Mouse (Mus musculus) gastrocnemius, postnatal 36 days (tissue): ENCODE data around the gene Gm37240. TPM values are rescaled to one million over a fixed set of nuclear protein-coding genes. Genes with fewer than 3 reads are reported as not detected.

Experiments
- DNase-seq, 2 experiments: peaks; one replicate each; pipeline ENCODE4 v3.0.0; 2022
- intact Hi-C: fragments of 180-260 bp; cut with DNase I; formaldehyde crosslinking; loops from one replicate; pipeline ENCODE4 v1.15.1; 2025
- total RNA-seq, 2 experiments: library from RNA; stranded (reverse); gene quantifications; 2 replicates each; pipeline ENCODE4 v1.2.3; 2021

Gm37240 gene
- total RNA-seq, 2 experiments from 2014 or later = 35.6 to 41.7 TPM

GRCm38 (mm10) chr3:85535042-85535441, 352.3 kb downstream of the Gm37240 start:
- intact Hi-C loops = no loop called here
- DNase-seq = no peak

- DNase-seq = no peak
- intact Hi-C loops = no loop called here
These were observed 354.9 kb downstream of the Gm37240 start for GRCm38 (mm10) chr3:85532376-85532775.

DNA sequence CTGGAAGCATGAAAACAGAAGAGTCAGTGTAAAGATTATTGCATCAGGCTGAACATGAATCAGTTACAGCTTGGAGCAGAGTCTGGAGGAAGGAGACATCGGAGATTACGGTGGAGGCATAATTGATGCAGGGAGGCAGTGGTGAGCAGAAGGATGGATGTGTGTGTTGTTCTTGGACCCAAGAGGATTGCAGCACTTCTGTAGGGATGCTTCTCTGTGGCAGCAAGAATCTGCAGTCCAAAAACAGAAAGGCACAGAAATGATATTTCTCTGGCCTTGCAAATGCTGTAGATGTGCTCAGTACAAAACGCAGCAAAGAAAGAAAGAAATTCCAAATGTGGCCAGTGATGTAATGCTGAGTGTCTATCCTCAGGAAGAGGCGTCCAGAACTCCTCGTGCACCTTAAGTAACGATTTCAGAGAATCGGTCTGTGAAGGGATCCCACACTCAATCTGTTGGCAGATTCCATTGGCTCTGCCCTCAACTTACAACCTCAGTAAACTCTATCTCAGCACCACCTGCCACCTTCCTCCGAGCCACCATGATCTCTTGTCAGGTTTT, 356.6 kb downstream of the Gm37240 start:
- no peak for DNase-seq
- intact Hi-C loops = no loop called here

GRCm38 (mm10) chr3:85521311-85521907, 365.9 kb downstream of the Gm37240 start:
- no peak for DNase-seq
- intact Hi-C loops = no loop called here

DNA sequence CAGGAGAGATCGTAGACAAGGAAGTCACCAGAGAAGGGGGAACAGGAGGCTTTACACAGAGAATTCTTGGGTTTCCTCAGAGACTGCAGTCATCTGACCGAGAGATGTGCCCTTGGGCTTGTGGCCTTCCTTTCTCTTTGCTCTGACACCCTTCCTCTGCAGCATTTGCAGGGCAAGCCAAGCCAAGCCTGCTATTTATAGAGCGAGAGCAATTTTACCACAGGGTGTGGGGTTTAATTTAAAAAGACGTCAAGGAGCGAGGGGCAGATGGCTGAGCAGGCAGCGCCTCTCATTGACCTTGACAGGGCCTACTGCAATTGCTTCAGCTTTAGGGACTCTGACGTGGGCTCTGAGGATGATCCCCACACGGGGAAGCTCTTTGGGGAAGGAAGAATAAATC, 368.6 kb downstream of the Gm37240 start:
- intact Hi-C loops = no loop called here

GRCm38 (mm10) chr3:85518072-85518471, 369.2 kb downstream of the Gm37240 start:
- DNase-seq = no peak
- intact Hi-C loops = no loop called here

More for the DNA sequence above, 368.6 kb downstream of the Gm37240 start:
- no peak for DNase-seq

GRCm38 (mm10) chr3:85516739-85517396, 370.4 kb downstream of the Gm37240 start:
- DNase-seq = no peak
- intact Hi-C loops = no loop called here

DNA sequence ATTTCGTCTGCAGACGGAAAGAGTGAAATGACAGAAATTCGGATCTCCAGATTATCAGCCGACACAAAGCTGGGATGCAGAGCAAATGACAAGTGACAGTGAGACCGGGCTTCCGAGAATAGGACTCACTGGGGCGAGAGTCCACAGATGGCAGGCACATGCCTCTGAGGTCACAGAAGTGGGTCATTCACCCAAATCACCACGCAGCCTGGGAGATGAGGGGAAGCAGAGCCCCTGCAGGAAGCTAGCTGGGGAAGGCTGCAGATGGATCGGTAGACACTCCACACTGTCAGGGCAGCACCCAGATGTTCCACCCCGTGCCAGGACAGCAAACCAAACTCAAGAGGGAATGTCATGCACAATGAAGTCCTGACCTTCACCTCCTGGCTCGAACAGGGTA, 372.6 kb downstream of the Gm37240 start:
- intact Hi-C loops = no loop called here
- DNase-seq = no peak

DNA sequence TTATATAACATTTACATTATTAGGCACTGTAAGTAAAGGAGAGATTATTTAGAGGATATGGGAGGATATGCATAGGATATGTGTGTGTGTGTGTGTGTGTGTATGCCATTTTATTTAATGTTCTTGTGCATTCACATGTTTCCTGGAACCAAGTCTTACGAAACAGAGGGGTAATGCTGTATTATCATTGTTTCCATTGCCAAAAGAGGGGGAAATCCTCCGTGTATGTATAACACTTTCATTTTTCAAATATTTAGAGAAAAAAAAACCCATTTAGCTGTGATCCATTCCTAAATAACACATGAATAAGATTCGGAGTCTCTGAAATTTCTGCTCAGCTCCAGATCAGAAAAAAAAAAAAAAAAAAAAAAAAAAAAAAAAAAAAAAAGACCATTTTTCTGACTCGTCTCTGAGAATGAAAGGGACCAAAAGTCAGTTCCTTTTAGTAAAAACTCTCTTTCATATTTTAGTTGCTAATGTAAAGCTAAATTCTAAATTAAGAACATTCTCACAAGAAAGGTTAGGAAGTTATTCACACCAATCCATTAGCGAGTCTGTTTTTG, 378.5 kb downstream of the Gm37240 start:
- intact Hi-C loops = no loop called here
- DNase-seq = no peak

DNA sequence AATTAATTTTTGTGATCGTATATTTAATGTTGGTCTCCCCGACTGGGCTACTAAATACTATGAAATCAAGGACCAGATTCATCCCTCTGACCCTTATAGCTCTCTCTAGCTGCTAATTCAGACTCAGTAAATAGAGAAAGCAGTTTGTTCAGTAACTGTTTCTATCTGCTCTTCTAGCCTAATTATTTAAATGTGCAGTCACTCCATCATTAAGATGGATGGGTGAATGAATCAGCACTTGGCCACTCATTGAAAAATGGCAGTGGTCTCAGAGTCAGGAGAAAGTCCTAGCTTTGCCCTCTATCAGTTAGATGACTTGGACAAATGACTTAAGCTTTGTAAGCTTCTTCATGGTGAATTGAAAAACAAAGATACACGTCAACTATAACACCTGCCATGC, 387.2 kb downstream of the Gm37240 start:
- intact Hi-C loops = no loop called here
- no peak for DNase-seq

- no peak for DNase-seq
- intact Hi-C loops = no loop called here
These were observed 391.2 kb downstream of the Gm37240 start for GRCm38 (mm10) chr3:85496146-85496545.

- DNase-seq = no peak
- intact Hi-C loops = no loop called here
These were observed 393.5 kb downstream of the Gm37240 start for GRCm38 (mm10) chr3:85493796-85494195.

- DNase-seq = no peak
- intact Hi-C loops = no loop called here
These were observed 397.1 kb downstream of the Gm37240 start for GRCm38 (mm10) chr3:85490204-85490603.

GRCm38 (mm10) chr3:85487379-85487778, 399.9 kb downstream of the Gm37240 start:
- intact Hi-C loops = no loop called here
- no peak for DNase-seq

DNA sequence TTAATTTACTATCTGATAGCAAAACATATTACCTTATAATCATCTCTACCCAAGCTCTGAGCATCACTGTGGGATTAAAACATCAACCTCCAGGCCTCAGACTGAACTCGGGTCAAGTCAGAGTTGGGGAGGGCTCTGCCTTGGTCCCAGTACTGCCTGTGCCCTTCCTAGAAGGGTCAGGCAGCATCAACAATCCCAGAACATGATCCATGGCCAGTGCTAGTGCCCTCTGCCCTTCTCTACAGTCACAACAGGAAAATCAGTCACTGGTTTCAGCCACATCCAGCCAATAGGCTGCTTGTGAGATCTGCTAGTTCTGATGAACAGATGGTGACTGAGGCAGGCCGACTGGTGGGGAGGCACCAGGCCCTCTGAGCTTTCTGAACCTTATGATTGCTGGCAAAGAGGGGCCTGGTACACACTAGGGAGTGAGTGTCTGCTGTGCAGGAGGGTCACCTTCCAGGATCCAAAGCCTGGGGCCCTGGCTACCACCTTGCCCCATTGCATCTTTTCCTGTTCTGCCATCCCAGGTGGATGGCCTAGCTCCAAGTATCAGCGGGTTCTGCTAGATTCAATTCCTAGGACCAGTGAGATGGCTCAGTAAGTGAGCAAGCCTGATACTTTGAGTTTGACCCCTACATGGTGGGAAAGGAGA, 401.7 kb downstream of the Gm37240 start:
- no peak for DNase-seq
- intact Hi-C loops = no loop called here

DNA sequence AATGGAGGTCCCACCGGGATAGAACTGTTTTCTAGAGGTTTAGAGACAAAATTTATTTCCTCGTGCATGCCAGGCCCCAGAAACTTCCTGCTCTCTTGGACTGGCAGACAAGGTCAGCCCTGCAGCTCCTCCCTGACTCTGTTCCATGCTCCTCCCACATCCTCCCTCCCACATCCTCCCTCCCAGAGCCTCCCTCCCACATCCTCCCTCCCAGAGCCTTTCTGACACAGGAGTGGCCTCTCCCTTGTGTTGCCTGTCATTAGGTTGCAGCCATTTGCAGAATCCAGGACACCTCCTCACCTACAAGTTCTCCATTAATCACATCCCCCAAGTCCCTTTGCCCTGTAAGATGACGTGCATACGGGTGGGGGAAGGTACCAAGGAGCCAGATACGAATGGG, 404.7 kb downstream of the Gm37240 start:
- intact Hi-C loops = no loop called here

GRCm38 (mm10) chr3:85480638-85481037, 406.7 kb downstream of the Gm37240 start:
- intact Hi-C loops = no loop called here
- no peak for DNase-seq

More for the DNA sequence above, 404.7 kb downstream of the Gm37240 start:
- no peak for DNase-seq

GRCm38 (mm10) chr3:85478731-85479130, 408.6 kb downstream of the Gm37240 start:
- DNase-seq = no peak
- intact Hi-C loops = no loop called here

GRCm38 (mm10) chr3:85469711-85470110, 417.6 kb downstream of the Gm37240 start:
- DNase-seq = no peak
- intact Hi-C loops = no loop called here

DNA sequence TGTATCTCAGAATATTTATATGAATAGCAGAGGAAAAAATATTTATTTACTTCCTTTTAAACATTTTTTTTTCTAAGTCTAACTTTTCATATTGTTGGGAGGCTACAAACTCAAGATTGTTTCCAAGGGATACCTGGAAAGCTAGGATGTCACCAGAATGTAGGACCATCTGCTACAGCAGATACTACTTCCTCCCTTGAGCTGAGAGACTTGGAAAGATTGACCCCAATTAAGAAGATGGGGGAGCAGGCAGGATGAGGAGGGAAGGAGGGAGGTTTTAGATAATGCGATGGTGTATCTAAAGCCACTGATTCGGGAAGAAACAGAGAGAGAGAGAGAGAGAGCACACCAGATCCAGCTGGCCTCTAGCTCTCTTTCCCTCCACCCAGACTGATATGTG, 418.3 kb downstream of the Gm37240 start:
- DNase-seq = no peak
- intact Hi-C loops = no loop called here

GRCm38 (mm10) chr3:85465283-85466025, 421.9 kb downstream of the Gm37240 start:
- DNase-seq = no peak
- intact Hi-C loops = no loop called here
